Mouse (Mus musculus): ENCODE measurements around the gene Folr2. TPM values are rescaled to one million over a fixed set of nuclear protein-coding genes. Genes with fewer than 3 reads are reported as not detected.

The Folr2 gene
- 2.5 TPM in 2 replicates for polyA plus RNA-seq (2012; rRNA removed)

GRCm38 (mm10) chr7:101857094-101857493, at the start of gene Folr2:
TSS of gene Folr2 (minus strand) at chr7:101857194.

DNA sequence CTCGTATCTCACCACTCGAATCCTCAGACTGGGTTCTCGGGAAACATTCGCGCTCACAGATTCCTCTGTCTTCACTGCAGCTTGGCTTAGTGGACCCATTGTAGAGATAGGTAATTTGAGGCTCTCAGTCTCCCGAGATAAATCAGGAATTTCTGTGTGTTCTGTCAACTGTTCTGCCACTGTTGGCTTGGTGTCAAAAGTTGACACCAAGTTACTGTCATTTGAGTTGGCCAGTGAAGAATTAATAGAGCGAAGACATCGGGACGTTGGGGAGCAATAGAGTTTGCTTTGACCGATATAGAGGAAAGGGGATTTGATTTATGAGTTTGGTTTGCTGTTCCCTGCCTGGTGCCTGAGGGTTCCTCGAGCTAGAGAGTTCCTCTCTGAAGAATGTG, 49.3 kb upstream of the Folr2 start, which contains the start of gene Tomt:
TSS of gene Tomt (minus strand) at position 73 of the 395 bp plus-strand sequence.

DNA sequence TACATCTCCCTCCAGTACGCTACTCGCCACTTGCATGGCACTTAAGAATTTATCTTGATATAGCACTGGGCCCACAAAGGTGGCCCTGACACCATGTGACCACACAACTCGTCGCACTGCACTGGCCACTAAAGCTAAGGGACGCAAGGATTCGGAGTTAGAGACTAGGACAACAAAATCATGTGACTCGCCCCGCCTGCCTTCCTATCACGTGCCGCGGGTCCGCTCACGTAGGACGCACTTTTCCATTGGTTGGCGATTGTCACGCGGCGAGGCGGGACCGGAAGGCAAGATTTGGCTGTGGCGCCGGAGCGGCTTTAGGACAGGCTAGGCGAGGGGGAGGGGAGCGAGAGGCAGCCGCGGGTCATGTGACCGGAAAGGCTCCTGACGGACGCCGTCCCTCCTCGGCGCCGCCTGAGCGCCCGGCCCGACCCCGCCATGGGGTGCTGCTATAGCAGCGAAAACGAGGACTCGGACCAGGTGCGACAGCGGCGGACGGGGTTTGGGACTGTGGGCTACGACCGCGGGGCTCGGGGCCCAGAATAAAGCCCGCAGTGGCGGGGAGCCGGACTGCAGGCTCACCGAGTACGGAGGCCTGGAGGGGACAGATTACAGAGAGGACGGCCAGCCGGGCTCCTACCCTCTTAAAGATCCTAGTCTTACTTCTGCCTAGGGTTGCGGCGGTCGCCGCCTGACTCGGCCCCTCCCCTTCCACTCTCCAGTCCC, 48.7 kb upstream of the Folr2 start, which contains the start of gene Lamtor1:
TSS of gene Lamtor1 (plus strand) at position 344 of the 726 bp plus-strand sequence.

DNA sequence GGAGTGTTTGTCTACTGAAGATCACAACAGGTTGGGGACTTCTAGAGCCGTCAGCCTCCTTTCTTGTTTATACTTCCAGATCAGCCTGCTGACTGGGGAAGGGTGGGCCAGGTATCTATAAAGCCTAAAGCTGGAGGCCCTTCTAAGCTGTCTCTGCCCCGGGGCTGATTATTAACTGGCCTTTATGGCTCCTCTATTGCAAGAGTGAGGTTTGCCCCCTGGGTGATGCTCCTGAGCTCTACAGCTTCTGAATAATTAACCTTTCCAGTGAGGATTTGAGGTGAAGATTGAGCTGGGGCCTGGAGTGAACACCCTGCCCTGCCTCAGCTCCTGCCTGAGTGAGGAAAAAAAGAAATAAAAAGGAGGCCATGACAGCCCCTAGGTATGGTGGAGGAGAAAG, 13.6 kb upstream of the Folr2 start, which contains the start of gene Folr1:
TSS of gene Folr1 (minus strand) at position 160 of the 400 bp plus-strand sequence.

DNA sequence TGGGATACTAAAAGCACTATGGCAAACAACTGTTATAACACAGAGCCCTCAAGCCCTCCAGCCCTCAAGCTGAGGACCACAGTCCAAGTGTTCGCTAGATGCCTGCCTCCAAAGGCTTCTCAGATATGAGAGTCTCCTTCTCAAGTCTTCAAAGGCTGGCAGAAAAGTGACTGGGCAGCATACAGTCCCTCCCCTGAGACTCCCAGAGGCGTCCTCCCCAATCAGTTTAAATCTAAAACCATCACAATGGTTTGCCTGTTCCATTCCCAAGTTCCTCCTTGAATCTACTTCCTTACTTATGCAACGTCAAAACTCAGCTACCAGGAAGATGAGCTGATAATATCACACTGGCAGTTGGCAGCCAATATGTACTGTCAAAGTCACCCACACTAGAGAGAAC, 6.4 kb upstream of the Folr2 start, which contains the start of gene Anapc15:
TSS of gene Anapc15 (plus strand) at position 301 of the 400 bp plus-strand sequence.

GRCm38 (mm10) chr7:101837606-101838471, 19.2 kb downstream of the Folr2 start, which contains the start of gene Inppl1:
TSS of gene Inppl1 (minus strand) at chr7:101838229.

GRCm38 (mm10) chr7:101817861-101818401, 39.1 kb downstream of the Folr2 start, which contains the start of gene Phox2a:
TSS of gene Phox2a (plus strand) at chr7:101818313.

Other genes starting within 250 kb of the Folr2 start
- gene Clpb, start 193.6 kb downstream of the Folr2 start, polyA plus RNA-seq (2012; rRNA removed): 24.7 and 26.9 TPM in 2 replicates
- 0.80 and 2.0 TPM in 2 replicates for gene Phox2a, start 38.9 kb downstream of the Folr2 start, polyA plus RNA-seq (2012; rRNA removed)
- gene Inppl1, start 19.0 kb downstream of the Folr2 start, polyA plus RNA-seq (2012; rRNA removed): 58.7 and 79.0 TPM in 2 replicates
- 124 and 143 TPM in 2 replicates for gene Anapc15, start 6.5 kb upstream of the Folr2 start, polyA plus RNA-seq (2012; rRNA removed)
- gene Folr1, start 13.6 kb upstream of the Folr2 start, polyA plus RNA-seq (2012; rRNA removed): 5.8 and 12.0 TPM in 2 replicates
- gene Lamtor1, start 48.7 kb upstream of the Folr2 start, polyA plus RNA-seq (2012; rRNA removed): 122 and 155 TPM in 2 replicates
- gene Tomt, start 49.2 kb upstream of the Folr2 start, polyA plus RNA-seq (2012; rRNA removed): 0.12 and 0.41 TPM in 2 replicates
- gene Lrrc51, start 76.7 kb upstream of the Folr2 start, polyA plus RNA-seq (2012; rRNA removed): 5.2 and 8.2 TPM in 2 replicates
- gene Numa1, start 76.9 kb upstream of the Folr2 start, polyA plus RNA-seq (2012; rRNA removed): 99.9 and 104 TPM in 2 replicates
- gene Il18bp, start 161.5 kb upstream of the Folr2 start, polyA plus RNA-seq (2012; rRNA removed): 10.8 and 15.4 TPM in 2 replicates
- 44.9 and 79.1 TPM in 2 replicates for gene Rnf121, start 208.3 kb upstream of the Folr2 start, polyA plus RNA-seq (2012; rRNA removed)
- gene Xndc1, start 208.3 kb upstream of the Folr2 start, polyA plus RNA-seq (2012; rRNA removed): 51.6 and 62.7 TPM in 2 replicates
- gene Xntrpc, start 208.5 kb upstream of the Folr2 start, polyA plus RNA-seq (2012; rRNA removed): 7.5 and 11.2 TPM in 2 replicates
- 3.6 TPM in 1 of 2 replicates, not detected in the other for gene Trpc2, start 225.9 kb upstream of the Folr2 start, polyA plus RNA-seq (2012; rRNA removed)
- 0.67 and 3.5 TPM in 2 replicates for gene Art1, start 244.5 kb upstream of the Folr2 start, polyA plus RNA-seq (2012; rRNA removed)

Measured in central nervous system, embryonic 11.5 days (tissue).